Mouse (Mus musculus) heart, postnatal 36 days (tissue): ENCODE measurements around the gene Vmn1r38. TPM values are rescaled to one million over a fixed set of nuclear protein-coding genes. Genes with fewer than 3 reads are reported as not detected.
"Not testable (repeated sequence)": the region's sequence is repeated elsewhere in the genome, so short reads cannot be mapped to it uniquely, and the experiment has no call there.

ENCODE experiments used
- DNase-seq, 2 experiments: peaks; one replicate each; pipeline ENCODE4 v3.0.0; 2021 to 2022
- intact Hi-C: fragments of 180-260 bp; cut with DNase I; formaldehyde crosslinking; loops from one replicate; pipeline ENCODE4 v1.15.1; 2025
- total RNA-seq, 2 experiments: library from RNA; stranded (reverse); gene quantifications; 2 replicates each; pipeline ENCODE4 v1.2.3; 2021

Vmn1r38 gene
- not detected for total RNA-seq

- intact Hi-C loops, DNase-seq: not testable (repeated sequence)
These were observed at the start of gene Vmn1r38 for GRCm38 (mm10) chr6:66782527-66782926. Gene Vmn1r38 (minus strand): TSS chr6:66782627.

GRCm38 (mm10) chr6:66810509-66810908, 28.1 kb upstream of the Vmn1r38 start, which contains the start of gene Vmn1r39:
Gene Vmn1r39 (minus strand): TSS chr6:66810609.
- DNase-seq = no peak
- intact Hi-C loops = no loop called here

- no peak for DNase-seq
- intact Hi-C loops = no loop called here
These were observed 23.9 kb upstream of the Vmn1r38 start for GRCm38 (mm10) chr6:66806311-66806710.

GRCm38 (mm10) chr6:66805713-66806112, 23.3 kb upstream of the Vmn1r38 start:
- intact Hi-C loops = no loop called here
- DNase-seq = no peak

- DNase-seq, intact Hi-C loops: not testable (repeated sequence)
These were observed 53.3 kb downstream of the Vmn1r38 start, which contains the start of gene Vmn1r37 for GRCm38 (mm10) chr6:66729082-66729481. Gene Vmn1r37 (plus strand): TSS chr6:66729382.

Other genes with a start within 250 kb of the Vmn1r38 start
- 1 to 10 TPM; 2.7 to 3.1 TPM for gene Mad2l1, start 247.2 kb downstream of the Vmn1r38 start, total RNA-seq
- not detected for gene Vmn1r32, start 222.5 kb downstream of the Vmn1r38 start, total RNA-seq
- gene Vmn1r33, start 164.3 kb downstream of the Vmn1r38 start, total RNA-seq = not detected
- gene Vmn1r34, start 138.7 kb downstream of the Vmn1r38 start, total RNA-seq = not detected
- gene Vmn1r35, start 96.7 kb downstream of the Vmn1r38 start, total RNA-seq = not detected
- gene Vmn1r36, start 63.5 kb downstream of the Vmn1r38 start, total RNA-seq = not detected
- not detected for gene Vmn1r37, start 53.2 kb downstream of the Vmn1r38 start, total RNA-seq
- gene Vmn1r39, start 28.0 kb upstream of the Vmn1r38 start, total RNA-seq = not detected
- 10 to 100 TPM; 37.8 to 44.7 TPM for gene Gng12, start 113.8 kb upstream of the Vmn1r38 start, total RNA-seq